ENCODE assay signal across 7 mouse cellular contexts in genomic region chr7:100950481-100951010, GRCm38 (mm10). TPM values are rescaled to one million over a fixed set of nuclear protein-coding genes. Genes with fewer than 3 reads are reported as not detected.
DNase-seq lines count a peak whose midpoint lies in the region; ATAC-seq lines count a peak whose summit lies in the region.

No protein-coding gene starts in this region.

- peak; percentile 19 for DNase-seq in urinary bladder, postnatal 14 days (ENCODE audit: low spot score)
- DNase-seq in urinary bladder, postnatal 10 days (ENCODE audit: low spot score), result no peak
- DNase-seq in induced T-regulatory cell, adult 2 months (ENCODE audit: low read depth), result peak; percentile 29
- DNase-seq in lung, postnatal 25 days (ENCODE audit: low spot score), result peak; percentile 69
- DNase-seq in thymus, postnatal 4 days, result peak; percentile 33
- no peak for DNase-seq in urinary bladder, postnatal 4 days (ENCODE audit: low spot score in 2 of 2)

- ATAC-seq in inflammation-experienced regulatory T-cells, adult 6 months, result no peak

RNA-seq across cellular contexts. Expression of gene Arhgef17, which starts 18.6 kb away (rescaled TPM):
- polyA plus RNA-seq in inflammation-experienced regulatory T-cells, adult 6 months (2017; shearing (Covaris generic)), result not detected

RNA-seq across cellular contexts. Expression of gene P2ry6, which starts 23.9 kb away (rescaled TPM):
- under 1 TPM in 1 of 3 experiments, not detected in 2; 0.60 TPM for polyA plus RNA-seq in inflammation-experienced regulatory T-cells, adult 6 months (2017; shearing (Covaris generic))

Comparison
In these comparisons a context has a peak if more than half of its experiments do, and no peak if none do; other contexts are left out.
1. DNase-seq: peak in urinary bladder, postnatal 14 days (single experiment), induced T-regulatory cell, adult 2 months (single experiment), lung, postnatal 25 days (single experiment) and thymus, postnatal 4 days (single experiment); none in urinary bladder, postnatal 10 days (single experiment) and urinary bladder, postnatal 4 days (0 of 2).